Mouse (Mus musculus) urinary bladder, adult 18-20 months (tissue): ENCODE results near the gene Rrnad1.

Experiments used
- DNase-seq, 2 experiments: peaks; one replicate each; pipeline ENCODE4 v3.0.0; 2022; ENCODE audit warnings: low spot score in 2 of 2, mixed read lengths in 2 of 2

Gene Rrnad1

DNA sequence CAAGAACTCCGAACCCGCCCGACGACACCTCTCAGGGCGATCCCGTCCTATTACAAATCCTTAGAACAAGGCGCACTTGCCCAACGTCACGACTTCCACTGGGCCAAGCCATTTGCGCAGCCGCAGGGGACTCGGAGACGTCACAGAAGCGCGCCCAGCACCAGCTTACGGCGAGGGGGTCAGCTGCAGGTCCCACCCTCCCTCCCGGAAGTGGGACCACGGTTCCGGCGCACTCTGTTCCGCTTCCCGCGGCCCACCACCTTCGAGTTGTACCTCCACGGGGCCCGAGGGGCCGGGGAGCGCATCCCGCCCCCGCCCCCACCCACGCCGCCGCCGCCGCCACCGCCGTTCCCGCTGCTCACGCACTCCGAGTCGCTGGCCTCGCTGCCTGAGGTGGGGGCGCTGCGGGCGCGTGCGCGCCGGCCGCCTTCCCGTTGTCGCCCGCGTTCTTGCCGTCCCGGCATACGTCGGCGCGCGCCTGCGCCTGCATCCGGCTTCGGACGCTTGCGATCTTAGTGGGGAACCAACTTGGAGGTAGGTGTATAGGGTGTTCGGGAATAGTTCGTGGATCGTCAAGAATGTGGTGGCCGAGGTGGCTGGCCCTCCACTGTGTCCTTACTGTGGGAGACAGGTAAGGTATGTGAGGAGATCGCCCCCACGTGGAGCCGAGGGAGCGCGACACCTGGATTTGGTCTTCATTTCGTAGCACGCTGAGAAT, at the start of gene Rrnad1, which contains the start of gene Isg20l2:
Gene Rrnad1 (minus strand): TSS at position 640 of the 718 bp plus-strand sequence.
Gene Isg20l2 (plus strand): TSS at position 237 of the 718 bp plus-strand sequence.
- peak; percentile 91 to 96 for DNase-seq

DNA sequence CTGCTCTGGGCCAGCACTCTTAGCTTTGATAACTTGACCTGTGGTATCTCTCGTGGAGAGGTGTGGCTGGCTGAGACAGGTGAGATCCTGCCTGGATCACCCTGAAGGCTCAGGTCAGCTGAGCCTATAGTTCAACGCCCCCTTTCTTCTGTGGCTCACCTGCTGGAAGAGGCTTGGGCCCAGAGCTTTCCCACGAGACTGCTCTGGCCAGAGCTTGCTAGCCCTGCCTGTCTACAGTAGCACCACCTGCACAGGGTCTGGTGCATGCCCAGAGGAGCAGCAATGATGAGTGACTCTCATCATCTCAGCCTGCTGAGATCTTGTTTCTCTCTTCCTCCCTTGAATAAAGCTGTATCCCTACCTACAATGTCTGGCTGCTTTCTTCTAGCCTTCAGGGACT, 49.6 kb upstream of the Rrnad1 start:
- DNase-seq: no peak

DNA sequence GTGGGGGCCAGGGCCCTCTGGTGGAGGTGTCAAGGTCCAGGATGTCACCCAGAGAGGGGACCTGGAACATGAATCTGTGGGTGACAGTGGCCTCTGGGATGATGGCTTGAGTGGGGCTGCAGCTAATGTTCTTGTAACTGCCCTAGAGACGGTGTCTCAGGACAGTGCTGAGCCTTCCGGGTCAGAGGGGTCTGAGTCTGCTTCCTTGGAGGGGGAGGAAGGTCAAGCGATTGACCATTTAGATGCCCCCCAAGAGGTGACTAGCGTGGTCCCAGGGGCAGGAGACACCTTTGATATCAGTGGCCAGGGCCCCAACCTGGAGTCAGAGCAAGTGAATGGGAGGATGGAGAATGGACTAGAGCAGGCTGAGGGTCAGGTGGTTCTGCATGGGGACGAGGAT, 49.0 kb upstream of the Rrnad1 start:
- no peak for DNase-seq

- no peak for DNase-seq
These were observed 44.0 kb upstream of the Rrnad1 start for GRCm38 (mm10) chr3:87974381-87974987.

GRCm38 (mm10) chr3:87973593-87974380, 43.3 kb upstream of the Rrnad1 start:
- no peak for DNase-seq

DNA sequence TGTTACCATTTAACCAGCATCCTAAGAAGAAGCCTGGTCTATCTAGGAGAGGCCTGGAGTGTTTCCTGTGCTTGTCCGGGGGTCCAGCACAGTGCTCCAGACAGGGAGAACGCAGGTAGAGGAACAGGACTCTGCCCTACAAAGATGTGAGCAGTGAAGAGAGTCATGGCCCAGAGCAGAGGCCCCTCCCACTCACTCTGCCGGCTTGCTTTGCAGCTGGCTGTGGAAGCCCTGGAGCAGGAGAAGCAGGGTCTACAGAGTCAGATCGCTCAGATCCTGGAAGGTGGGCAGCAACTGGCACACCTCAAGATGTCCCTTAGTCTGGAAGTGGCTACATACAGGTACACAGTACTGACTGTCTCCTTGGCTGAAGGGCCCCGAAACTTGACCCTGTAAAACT, 42.3 kb upstream of the Rrnad1 start:
- no peak for DNase-seq

GRCm38 (mm10) chr3:87972203-87972664, 41.7 kb upstream of the Rrnad1 start:
- DNase-seq: no peak

DNA sequence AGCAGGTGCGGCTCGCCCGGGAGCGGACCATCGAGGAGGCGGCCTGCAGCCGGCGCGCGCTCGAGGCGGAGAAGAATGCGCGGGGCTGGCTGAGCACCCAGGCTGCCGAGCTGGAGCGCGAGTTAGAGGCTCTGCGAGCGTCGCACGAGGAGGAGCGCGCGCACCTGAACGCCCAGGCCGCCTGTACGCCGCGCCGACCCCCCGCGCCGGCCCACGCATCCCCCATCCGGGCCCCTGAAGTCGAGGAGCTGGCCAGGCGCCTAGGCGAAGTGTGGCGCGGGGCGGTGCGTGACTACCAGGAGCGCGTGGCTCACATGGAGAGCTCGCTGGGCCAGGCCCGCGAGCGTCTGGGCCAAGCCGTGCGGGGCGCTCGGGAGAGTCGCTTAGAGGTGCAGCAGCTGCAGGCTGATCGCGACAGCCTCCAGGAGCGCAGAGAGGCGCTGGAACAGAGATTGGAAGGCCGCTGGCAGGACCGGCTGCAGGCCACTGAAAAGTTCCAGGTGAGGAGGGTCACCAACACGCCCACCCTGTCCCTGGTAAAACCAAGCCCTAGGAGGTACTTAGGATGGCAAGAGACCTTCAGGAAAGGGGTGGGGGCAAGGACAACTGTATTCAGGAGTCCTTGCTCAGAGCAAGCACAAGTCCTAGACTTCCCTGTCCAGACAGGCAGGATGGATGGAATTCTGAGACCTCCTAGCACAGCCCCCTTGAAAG, 41.1 kb upstream of the Rrnad1 start:
- no peak for DNase-seq

GRCm38 (mm10) chr3:87970939-87971488, 40.5 kb upstream of the Rrnad1 start, which contains the start of gene Nes:
Nes (plus strand) TSS chr3:87971078.
- DNase-seq: no peak

GRCm38 (mm10) chr3:87970184-87970938, 39.8 kb upstream of the Rrnad1 start:
- DNase-seq: no peak

- peak; percentile 78 to 81 for DNase-seq
These were observed 30.2 kb upstream of the Rrnad1 start for GRCm38 (mm10) chr3:87960586-87961191.

- no peak for DNase-seq
These were observed 29.7 kb upstream of the Rrnad1 start for GRCm38 (mm10) chr3:87960191-87960585.

- DNase-seq: no peak
These were observed 28.9 kb upstream of the Rrnad1 start for GRCm38 (mm10) chr3:87959371-87959770.

GRCm38 (mm10) chr3:87958967-87959366, 28.4 kb upstream of the Rrnad1 start:
- DNase-seq: no peak

- no peak for DNase-seq
These were observed 28.0 kb upstream of the Rrnad1 start for GRCm38 (mm10) chr3:87958476-87958875.

- DNase-seq: no peak
These were observed 27.5 kb upstream of the Rrnad1 start for GRCm38 (mm10) chr3:87958056-87958455.

DNA sequence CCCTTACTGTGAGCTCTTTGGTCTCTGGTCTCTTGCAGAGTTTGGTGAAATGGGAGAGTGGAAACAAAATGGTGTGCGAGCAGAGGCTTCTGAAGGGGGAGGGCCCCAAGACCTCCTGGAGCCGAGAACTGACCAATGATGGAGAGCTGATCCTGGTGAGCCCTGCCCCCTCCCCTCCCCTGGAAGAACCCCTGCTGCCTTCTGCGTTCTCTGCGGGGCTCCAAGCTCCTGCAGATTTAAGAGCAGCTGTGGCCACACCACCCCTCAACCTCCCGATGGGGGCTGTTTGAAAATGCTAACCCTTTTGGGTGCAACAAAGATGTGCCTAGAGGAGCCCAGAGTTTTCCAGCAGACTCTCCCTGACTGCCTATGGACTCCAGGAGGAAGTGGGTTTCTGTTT, 21.9 kb upstream of the Rrnad1 start:
- no peak for DNase-seq

GRCm38 (mm10) chr3:87951946-87952345, 21.4 kb upstream of the Rrnad1 start:
- no peak for DNase-seq

DNA sequence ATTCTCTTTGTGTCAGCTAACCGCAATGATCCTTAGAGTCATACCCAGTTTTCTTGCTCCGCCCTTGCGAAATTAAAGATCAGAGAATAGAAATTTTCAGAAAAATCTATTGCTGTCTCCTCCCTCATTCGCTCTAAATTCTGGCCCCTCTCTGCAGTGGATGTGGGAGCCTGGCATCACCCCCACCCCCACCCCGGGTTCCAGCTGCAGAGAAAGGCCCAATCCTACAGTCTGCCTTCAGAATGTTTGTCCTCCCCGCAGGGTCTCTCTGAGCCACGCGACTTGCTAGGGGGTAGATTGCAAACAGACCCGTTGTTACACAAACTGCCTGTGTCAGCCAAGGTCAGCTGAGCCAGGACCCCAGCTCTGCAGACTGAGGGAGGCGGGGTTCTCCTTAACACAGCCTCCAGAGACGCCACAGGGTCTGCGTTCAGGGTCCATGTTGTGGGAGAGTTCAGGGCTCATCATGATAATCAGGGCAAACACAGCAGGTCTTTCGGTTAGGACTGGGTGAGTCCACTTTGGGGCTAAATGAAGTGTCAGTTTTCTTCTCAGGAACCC, 19.5 kb upstream of the Rrnad1 start:
- no peak for DNase-seq
